Mouse (Mus musculus) cerebral cortex, adult 2 months (tissue): ENCODE measurements around the gene Dclk3.

ENCODE experiments used
- WGBS: fragments of 180-500 bp; shearing (Covaris S2); methylation state at CpG from one replicate; pipeline ENCODE4 v1.1.7; 2018; 5-methylcytosine and 5-hydroxymethylcytosine counted together

The Dclk3 gene

GRCm38 (mm10) chr9:111486645-111487477 lies 48.0 kb downstream of the Dclk3 start:
- WGBS: 71% methylated on average over 10 of the region's 10 CpGs

GRCm38 (mm10) chr9:111490583-111490982 lies 51.7 kb downstream of the Dclk3 start:
- 64% methylated on average over 8 of the region's 8 CpGs for WGBS

GRCm38 (mm10) chr9:111491280-111491679 lies 52.4 kb downstream of the Dclk3 start:
- WGBS: 65% methylated on average over 4 of the region's 4 CpGs

DNA sequence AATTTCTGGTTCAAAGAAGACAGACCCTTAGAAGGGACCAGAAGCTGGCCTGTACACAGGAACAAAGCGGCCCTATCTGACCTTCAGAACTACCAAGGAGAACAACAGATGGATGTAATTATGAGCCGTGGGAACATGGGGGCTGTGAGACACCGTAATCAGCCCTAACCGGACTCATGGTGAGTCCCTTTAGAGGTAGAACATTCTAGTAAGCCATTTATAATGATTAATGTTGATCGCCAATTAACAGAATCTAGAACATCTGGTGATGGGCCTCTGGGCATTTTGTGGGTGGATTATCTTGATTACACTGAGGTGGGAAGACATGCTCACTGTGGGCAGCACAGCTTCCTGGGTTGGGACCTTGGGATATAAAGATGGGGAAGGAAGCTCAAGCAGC lies 54.6 kb downstream of the Dclk3 start:
- 81% methylated on average over 5 of the region's 5 CpGs for WGBS

GRCm38 (mm10) chr9:111495561-111495960 lies 56.7 kb downstream of the Dclk3 start:
- WGBS: 2% methylated on average over 5 of the region's 5 CpGs

- WGBS: 23% methylated on average over 9 of the region's 9 CpGs
Measured at GRCm38 (mm10) chr9:111497074-111497811, 58.4 kb downstream of the Dclk3 start.

DNA sequence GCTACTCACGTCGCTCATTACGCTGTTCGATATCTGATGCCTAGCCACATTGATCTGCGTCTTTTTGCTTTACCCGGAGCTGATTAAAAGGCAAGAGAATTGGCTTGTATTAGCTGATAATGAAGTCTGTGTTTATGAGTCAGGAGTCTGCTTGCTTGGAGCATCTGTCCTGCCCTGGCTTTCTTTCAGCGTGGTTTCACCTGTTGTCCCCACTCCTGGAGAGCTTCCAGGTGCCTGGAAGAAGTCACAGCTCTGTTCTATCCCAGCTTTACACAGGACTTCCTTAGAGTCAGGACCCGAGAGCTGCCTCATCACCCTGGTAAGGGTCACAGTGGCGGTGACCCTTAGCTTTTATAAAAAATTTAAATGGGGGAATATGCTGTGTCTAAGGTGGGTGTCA lies 61.3 kb downstream of the Dclk3 start:
- WGBS: 86% methylated on average over 9 of the region's 9 CpGs

DNA sequence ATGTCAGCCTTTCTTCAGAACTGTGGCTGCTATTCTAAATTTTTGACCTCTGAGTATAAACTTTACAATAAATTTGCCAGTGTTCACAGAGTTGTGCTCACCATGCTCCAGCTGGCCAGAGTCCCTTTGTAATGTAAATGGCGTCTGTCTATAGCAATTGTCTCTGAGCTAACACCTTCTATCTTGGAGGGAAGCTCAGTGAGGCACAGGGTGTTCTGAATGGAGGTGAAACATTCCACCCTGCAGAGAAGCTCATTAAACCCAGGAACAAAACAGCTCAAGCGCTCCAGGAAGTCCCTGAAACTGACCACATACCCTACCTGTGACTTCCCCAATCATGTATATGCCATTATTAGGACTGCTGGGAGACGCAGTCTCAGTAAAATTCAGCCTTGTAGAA lies 67.2 kb downstream of the Dclk3 start:
- WGBS: 59% methylated on average over 3 of the region's 3 CpGs

DNA sequence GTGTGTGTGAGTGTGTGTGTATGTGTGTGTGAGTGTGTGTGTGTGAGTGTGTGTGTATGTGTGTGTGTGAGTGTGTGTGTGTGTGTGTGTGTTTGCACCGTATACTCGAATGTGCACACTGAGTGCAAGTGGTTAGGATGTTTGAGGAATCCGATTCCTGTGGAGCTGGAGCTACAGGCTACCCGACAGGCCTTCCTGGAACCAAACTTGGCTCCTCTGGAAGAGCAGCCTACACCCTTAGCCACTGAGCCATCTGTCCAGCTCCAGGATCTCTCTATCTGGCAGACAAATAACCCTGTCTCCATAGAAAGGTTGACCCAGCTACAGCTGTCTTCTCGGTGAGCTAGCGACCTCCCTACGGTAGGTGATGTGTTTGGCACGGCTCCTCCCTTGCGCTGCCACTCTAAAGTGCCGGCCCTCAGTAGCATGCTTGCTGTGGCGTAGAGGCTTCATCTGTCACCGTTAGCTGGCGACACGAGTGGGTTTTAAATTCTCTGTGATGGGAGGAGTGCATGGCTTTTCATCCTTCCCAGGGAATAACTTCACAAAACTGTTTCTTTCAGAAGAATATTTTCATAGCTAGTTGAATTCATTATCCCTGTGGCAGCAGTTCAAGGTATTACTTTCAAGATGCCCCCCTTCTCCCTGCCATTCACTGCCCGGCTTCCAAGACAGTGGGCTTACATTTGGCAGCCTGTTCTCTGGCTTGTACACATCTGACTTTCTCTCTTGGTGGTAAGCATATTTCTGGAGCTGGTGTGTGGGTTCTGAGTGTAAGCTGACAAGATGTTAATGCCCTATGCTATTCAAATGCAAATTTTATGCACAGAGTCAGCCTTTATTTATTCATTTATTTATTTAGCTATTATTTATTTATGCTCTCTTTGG lies 75.9 kb downstream of the Dclk3 start:
- WGBS: 42% methylated on average over 15 of the region's 15 CpGs

GRCm38 (mm10) chr9:111515536-111515935 lies 76.7 kb downstream of the Dclk3 start:
- WGBS: 84% methylated on average over 3 of the region's 3 CpGs

DNA sequence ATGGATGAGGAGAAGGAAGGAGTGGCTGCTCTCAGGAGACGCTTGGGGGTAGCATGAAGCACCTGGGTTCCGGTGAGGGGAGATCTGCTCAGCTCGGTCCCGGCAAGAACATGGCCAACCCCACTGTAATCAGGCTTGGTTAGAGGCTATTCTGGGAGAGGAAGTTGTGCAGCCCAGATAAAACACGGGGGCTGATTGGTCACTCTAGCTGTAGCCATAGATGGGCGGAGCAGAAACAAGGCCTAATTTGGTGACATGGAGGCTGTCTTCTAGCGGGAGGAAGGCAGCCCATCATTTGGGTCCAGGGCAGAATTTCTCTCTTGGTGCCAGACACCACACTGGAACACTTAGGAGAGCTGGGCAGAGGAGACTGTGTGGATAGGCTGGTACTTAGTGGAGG lies 83.3 kb downstream of the Dclk3 start:
- 94% methylated on average over 7 of the region's 7 CpGs for WGBS

DNA sequence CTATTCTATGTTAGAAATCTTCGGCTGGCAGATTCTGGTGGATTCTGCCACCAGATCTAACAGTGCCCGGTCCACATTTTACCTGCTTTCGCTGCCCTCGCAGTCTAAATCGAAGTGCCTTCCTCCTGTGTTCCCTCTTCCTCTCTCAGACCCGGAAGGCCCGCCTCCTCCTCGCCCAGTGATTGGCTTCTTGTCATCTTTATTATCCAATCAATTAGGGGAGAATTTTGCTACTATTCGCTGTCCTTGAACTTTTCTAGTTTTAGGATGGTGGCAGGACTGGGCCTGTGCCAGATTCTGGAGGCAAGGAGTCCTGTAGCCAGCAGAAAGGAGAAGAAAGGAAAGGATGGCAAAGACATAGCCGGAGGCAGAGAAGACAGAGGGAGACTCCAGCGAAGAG lies 84.2 kb downstream of the Dclk3 start:
- 94% methylated on average over 11 of the region's 11 CpGs for WGBS

DNA sequence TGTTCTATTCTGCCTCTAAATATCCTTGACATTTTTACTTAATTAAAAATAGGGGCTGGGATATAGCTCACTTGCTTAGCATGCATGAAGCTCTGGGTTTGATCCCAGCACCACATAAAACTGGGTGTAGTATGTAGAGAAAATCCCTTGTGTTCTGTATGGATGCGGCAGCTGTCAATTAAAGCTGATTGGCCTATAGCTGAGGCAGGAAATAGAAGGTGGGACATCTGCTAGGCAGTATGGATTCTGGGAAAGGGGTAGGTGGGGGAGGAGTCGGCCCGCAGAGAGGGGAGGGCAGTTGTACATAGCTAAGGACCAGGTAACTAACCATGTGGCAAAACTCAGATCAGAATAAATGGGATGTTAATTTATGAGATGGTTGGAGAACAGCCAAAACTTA lies 85.0 kb downstream of the Dclk3 start:
- WGBS: 94% methylated on average over 3 of the region's 3 CpGs

- WGBS: 79% methylated on average over 7 of the region's 7 CpGs
Measured at GRCm38 (mm10) chr9:111534744-111535423, 96.0 kb downstream of the Dclk3 start.

GRCm38 (mm10) chr9:111535445-111536064 lies 96.7 kb downstream of the Dclk3 start:
- 94% methylated on average over 8 of the region's 8 CpGs for WGBS
